In genomic region chr4:145188561-145188960, GRCm38 (mm10) we compare ENCODE assay signal across 20 mouse cellular contexts. TPM values are rescaled to one million over a fixed set of nuclear protein-coding genes. Genes with fewer than 3 reads are reported as not detected.
DNase-seq lines count a peak whose midpoint lies in the region; ATAC-seq and TF ChIP-seq lines count a peak whose summit lies in the region.
"Had no signal": no experiment of that assay in that cellular context is flagged by ENCODE, and none has a peak within 500 bp of the region (broad histone marks: within the 10 kb centered on the region; RNA-seq: fewer than 3 reads in every experiment).

No protein-coding gene starts in this region.

- peak; percentile 59 for DNase-seq in liver, adult 2 months (ENCODE audit: extremely low read depth, low read depth, low spot score)
- DNase-seq in liver, embryonic 11.5 days (ENCODE audit: low spot score), result no peak
- peak; percentile 70 for DNase-seq in adipocyte (ENCODE audit: low spot score)
- DNase-seq in left cerebral cortex, adult 18-20 months (ENCODE audit: low spot score in 2 of 2), result no peak
- DNase-seq: adrenal gland, adult 2 months; adrenal gland, adult 8-10 months; adrenal gland, postnatal 10 days; adrenal gland, postnatal 14 days; adrenal gland, postnatal 25 days; adrenal gland, postnatal 36 days; B cell, adult 2 months; cerebellum, adult 11 months; cerebellum, adult 11-12 months; cerebellum, adult 18-20 months; cerebellum, adult 2 months had no signal

- no peak overlapping the region for H3K4me2 ChIP-seq in liver, embryonic 11.5 days

- ATAC-seq in liver, embryonic 11.5 days (replicated peaks; ENCODE audit: low FRiP score), result no peak
- ATAC-seq: activated CD4-positive, CD25-positive, alpha-beta regulatory T cell, adult 4 months; CD4-positive, CD25-positive, alpha-beta regulatory T cell, adult 4 months; Patski had no signal

- no peak overlapping the region for H3K4me3 ChIP-seq in liver, adult 2 months (ENCODE audit: insufficient read depth, low read depth, low read length)
- H3K4me3 ChIP-seq in liver, embryonic 11.5 days (ENCODE audit: low read depth, low read length), result no peak overlapping the region

- H3K36me3 ChIP-seq in liver, adult 2 months (ENCODE audit: control insufficient read depth, insufficient read depth, low read length), result peaks cover 15% of the 10 kb centered on the region; the same call in 1 of the 2 replicates
- H3K36me3 ChIP-seq in liver, embryonic 11.5 days (ENCODE audit: control insufficient read depth, insufficient read depth, low read length), result peaks cover 23% of the 10 kb centered on the region

- TF ChIP-seq POLR2A in liver, adult 2 months (IDR thresholded peaks at IDR 0.05; ENCODE audit: extremely low read depth, insufficient read depth, low read length), result no peak

- H3K4me1 ChIP-seq in liver, adult 2 months (ENCODE audit: control insufficient read depth, insufficient read depth, low read length), result peaks cover 11% of the 10 kb centered on the region
- peaks cover 9% of the 10 kb centered on the region for H3K4me1 ChIP-seq in liver, embryonic 11.5 days (replicated peaks; ENCODE audit: control insufficient read depth, insufficient read depth, low read length)

- peak overlapping the region; percentile 21; the same call in 1 of the 2 replicates for H3K27ac ChIP-seq in liver, adult 2 months (replicated peaks; ENCODE audit: insufficient read depth, low read depth, low read length)
- H3K27ac ChIP-seq in liver, embryonic 11.5 days (ENCODE audit: low read depth, low read length), result no peak overlapping the region

- H3K79me2 ChIP-seq in liver, adult 2 months (ENCODE audit: control insufficient read depth, insufficient read depth, low read length), result peaks cover 34% of the 10 kb centered on the region

- no peaks in the 10 kb centered on the region for H3K27me3 ChIP-seq in liver, adult 2 months (ENCODE audit: control insufficient read depth, insufficient read depth, low read length)
- no peaks in the 10 kb centered on the region for H3K27me3 ChIP-seq in liver, embryonic 11.5 days (replicated peaks; ENCODE audit: control insufficient read depth, insufficient read depth, low read length)
- H3K27me3 ChIP-seq: CH12.LX, Patski had no signal

- no peaks in the 10 kb centered on the region for H3K9me3 ChIP-seq in liver, embryonic 11.5 days (ENCODE audit: control insufficient read depth, low read length)
- H3K9me3 ChIP-seq: G1E had no signal

- H3K9ac ChIP-seq in liver, adult 2 months (ENCODE audit: low read depth, low read length), result no peak overlapping the region
- no peak overlapping the region for H3K9ac ChIP-seq in liver, embryonic 11.5 days (ENCODE audit: low read depth, low read length)

- no peak for TF ChIP-seq CTCF in liver, adult 2 months (IDR thresholded peaks at IDR 0.05; ENCODE audit: low read depth, low read length)

RNA-seq across cellular contexts. Expression of gene Vps13d, which starts 6.2 kb away (rescaled TPM):
- 32.4 and 36.2 TPM in 2 replicates for total RNA-seq in liver, adult 2 months (2014; rRNA removed)
- polyA plus RNA-seq in liver, adult 2 months (2012; rRNA removed), result 11.6 and 13.3 TPM in 2 replicates
- 7.4 and 11.7 TPM in 2 replicates for polyA plus RNA-seq in liver, embryonic 11.5 days (2014; fragmentation: Nextera tagmentation; extraction: Ambion mirVana)
- 10 to 100 TPM; 52.0 to 59.4 TPM for total RNA-seq in left cerebral cortex, adult 18-20 months (2021)

RNA-seq across cellular contexts. Expression of gene Tnfrsf1b, which starts 58.1 kb away (rescaled TPM):
- 10.8 and 14.9 TPM in 2 replicates for total RNA-seq in liver, adult 2 months (2014; rRNA removed)
- 16.8 and 16.9 TPM in 2 replicates for polyA plus RNA-seq in liver, adult 2 months (2012; rRNA removed)
- polyA plus RNA-seq in liver, embryonic 11.5 days (2014; fragmentation: Nextera tagmentation; extraction: Ambion mirVana), result 5.7 and 6.5 TPM in 2 replicates
- total RNA-seq in left cerebral cortex, adult 18-20 months (2021), result 1 to 10 TPM; 2.8 to 3.0 TPM
- total RNA-seq: G1E had no signal
- polyA plus RNA-seq: G1E had no signal

Comparison
In these comparisons a context has a peak if more than half of its experiments do, and no peak if none do; other contexts are left out.
1. DNase-seq: peak in liver, adult 2 months (single experiment) and adipocyte (single experiment); none in liver, embryonic 11.5 days (single experiment) and left cerebral cortex, adult 18-20 months (0 of 2).